Mouse (Mus musculus) layer of hippocampus, adult 18-20 months (tissue): ENCODE measurements around the gene Ubash3b. TPM values are rescaled to one million over a fixed set of nuclear protein-coding genes. Genes with fewer than 3 reads are reported as not detected.

ENCODE experiments used
- DNase-seq, 2 experiments: peaks; one replicate each; pipeline ENCODE4 v3.0.0; 2022; ENCODE audit warnings: low spot score in 2 of 2
- total RNA-seq, 2 experiments: library from RNA; stranded (reverse); gene quantifications; 2 replicates each; pipeline ENCODE4 v1.2.3; 2021

Gene Ubash3b
- total RNA-seq, 2 experiments from 2014 or later: 27.6 to 28.4 TPM

- DNase-seq: no peak
Observed at GRCm38 (mm10) chr9:41012456-41012855, 149.0 kb downstream of the Ubash3b start.

GRCm38 (mm10) chr9:41011512-41012436 lies 149.7 kb downstream of the Ubash3b start:
- peak in 1 of 2 experiments; percentile 33 for DNase-seq

GRCm38 (mm10) chr9:41007785-41008184 lies 153.7 kb downstream of the Ubash3b start:
- DNase-seq: no peak

GRCm38 (mm10) chr9:41004415-41004814 lies 157.1 kb downstream of the Ubash3b start, which contains the start of gene Crtam:
Gene Crtam, minus strand, starts transcription at chr9:41004628.
- no peak for DNase-seq

- no peak for DNase-seq
Observed at GRCm38 (mm10) chr9:40997116-40997779, 164.2 kb downstream of the Ubash3b start.

- no peak for DNase-seq
Observed at GRCm38 (mm10) chr9:40994075-40994474, 167.4 kb downstream of the Ubash3b start.

GRCm38 (mm10) chr9:40991511-40991910 lies 170.0 kb downstream of the Ubash3b start:
- DNase-seq: no peak

GRCm38 (mm10) chr9:40989940-40990588 lies 171.4 kb downstream of the Ubash3b start:
- DNase-seq: peak; percentile 39 to 84

GRCm38 (mm10) chr9:40984313-40984712 lies 177.2 kb downstream of the Ubash3b start:
- no peak for DNase-seq

- no peak for DNase-seq
Observed at GRCm38 (mm10) chr9:40983758-40984157, 177.7 kb downstream of the Ubash3b start.

- DNase-seq: peak in 1 of 2 experiments; percentile 60
Observed at GRCm38 (mm10) chr9:40982480-40982879, 179.0 kb downstream of the Ubash3b start.

GRCm38 (mm10) chr9:40974042-40974801 lies 187.3 kb downstream of the Ubash3b start:
- DNase-seq: no peak

- no peak for DNase-seq
Observed at GRCm38 (mm10) chr9:40964418-40964714, 197.1 kb downstream of the Ubash3b start.

- no peak for DNase-seq
Observed at GRCm38 (mm10) chr9:40963586-40964417, 197.7 kb downstream of the Ubash3b start, which contains the start of gene Jhy. Gene Jhy, minus strand, starts transcription at chr9:40964118.

- DNase-seq: no peak
Observed at GRCm38 (mm10) chr9:40961401-40961800, 200.1 kb downstream of the Ubash3b start.

Other genes with a start within 250 kb of the Ubash3b start
- gene Jhy, start 197.6 kb downstream of the Ubash3b start, total RNA-seq: under 1 TPM; 0.27 to 0.33 TPM
- gene Crtam, start 157.1 kb downstream of the Ubash3b start, total RNA-seq: under 1 TPM; 0.10 to 0.20 TPM